In the genomic region with DNA sequence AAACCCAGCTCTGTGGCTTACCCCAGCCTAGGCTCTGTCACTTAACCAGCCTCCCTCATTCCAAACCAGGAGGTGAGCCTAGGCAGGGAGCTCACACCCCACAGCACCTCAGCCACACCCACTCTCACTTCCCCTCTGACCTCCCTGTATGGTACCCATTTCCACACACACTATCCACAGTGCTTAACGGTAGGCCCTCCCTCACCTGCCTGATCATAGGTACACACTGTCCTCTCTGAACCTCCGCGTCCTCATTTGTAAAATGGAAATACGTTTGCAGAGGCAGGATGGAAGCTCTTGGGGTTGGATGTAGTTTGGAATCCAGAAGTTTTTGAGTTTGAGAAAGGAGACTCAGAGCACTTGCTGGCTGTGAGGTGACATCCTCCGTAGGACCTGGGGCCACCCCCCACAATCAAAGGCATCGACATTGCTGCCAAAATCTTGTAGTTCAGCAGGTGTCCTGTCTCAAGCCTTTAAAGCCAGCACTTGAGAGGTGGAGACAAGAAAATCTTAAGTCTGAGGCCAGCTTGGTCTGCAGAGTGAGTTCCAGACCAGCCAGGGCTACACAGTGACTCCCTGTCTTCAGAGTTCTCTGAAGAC, we compare ENCODE assay signal across 10 mouse cellular contexts. TPM values are rescaled to one million over a fixed set of nuclear protein-coding genes. Genes with fewer than 3 reads are reported as not detected.
DNase-seq lines count a peak whose midpoint lies in the region; ATAC-seq and TF ChIP-seq lines count a peak whose summit lies in the region.
"Had no signal": no experiment of that assay in that cellular context is flagged by ENCODE, and none has a peak within 500 bp of the region (broad histone marks: within the 10 kb centered on the region; RNA-seq: fewer than 3 reads in every experiment).

No protein-coding gene starts in this region.

- no peak for TF ChIP-seq POLR2A in small intestine, adult 2 months (IDR thresholded peaks at IDR 0.05; ENCODE audit: low read depth, low read length)

- peak overlapping the region; percentile 25; the same call in 1 of the 2 replicates for H3K4me2 ChIP-seq in lung, embryonic 14.5 days
- H3K4me2 ChIP-seq in embryonic facial prominence, embryonic 14.5 days (ENCODE audit: low read depth, low read length) = no peak overlapping the region
- no peak overlapping the region for H3K4me2 ChIP-seq in hindbrain, embryonic 15.5 days

- peak overlapping the region; percentile 93; the same call in 1 of the 2 replicates for H3K27ac ChIP-seq in lung, embryonic 14.5 days (ENCODE audit: low read depth)
- H3K27ac ChIP-seq in embryonic facial prominence, embryonic 14.5 days (replicated peaks; ENCODE audit: low read depth, low read length) = peak overlapping the region; percentile 82
- H3K27ac ChIP-seq in hindbrain, embryonic 15.5 days (replicated peaks) = no peak overlapping the region
- H3K27ac ChIP-seq in small intestine, adult 2 months (ENCODE audit: insufficient read depth, low read depth, low read length) = peak overlapping the region; percentile 26; the same call in 1 of the 2 replicates

- no peak for TF ChIP-seq CTCF in lung, embryonic 14.5 days (IDR thresholded peaks at IDR 0.05; ENCODE audit: low read depth)
- TF ChIP-seq CTCF in small intestine, adult 2 months (IDR thresholded peaks at IDR 0.05; ENCODE audit: extremely low read depth, insufficient read length, insufficient replicate concordance, low read depth, low read length) = no peak

- intact Hi-C loops in gastrocnemius, postnatal 14 days (cut with DNase I; ENCODE audit: low total_unique reads) = no loop called here

- H3K36me3 ChIP-seq in lung, embryonic 14.5 days (ENCODE audit: insufficient read depth) = no peaks in the 10 kb centered on the region
- no peaks in the 10 kb centered on the region for H3K36me3 ChIP-seq in embryonic facial prominence, embryonic 14.5 days (ENCODE audit: control insufficient read depth, insufficient read depth, low read length)
- no peaks in the 10 kb centered on the region for H3K36me3 ChIP-seq in hindbrain, embryonic 15.5 days
- H3K36me3 ChIP-seq in small intestine, adult 2 months (ENCODE audit: control insufficient read depth, insufficient read depth, low read length) = no peaks in the 10 kb centered on the region

- H3K9ac ChIP-seq in lung, embryonic 14.5 days = 0 out of 2 replicates have a peak overlapping the region, but pooled peaks have one; percentile 27
- no peak overlapping the region for H3K9ac ChIP-seq in embryonic facial prominence, embryonic 14.5 days (ENCODE audit: low read depth, low read length)
- H3K9ac ChIP-seq in hindbrain, embryonic 15.5 days = no peak overlapping the region

- H3K27me3 ChIP-seq in lung, embryonic 14.5 days (ENCODE audit: insufficient read depth, low read length) = no peaks in the 10 kb centered on the region
- H3K27me3 ChIP-seq in embryonic facial prominence, embryonic 14.5 days (replicated peaks; ENCODE audit: control insufficient read depth, insufficient read depth, low read length) = no peaks in the 10 kb centered on the region
- H3K27me3 ChIP-seq in hindbrain, embryonic 15.5 days = no peaks in the 10 kb centered on the region
- H3K27me3 ChIP-seq in small intestine, adult 2 months (ENCODE audit: control insufficient read depth, insufficient read depth, low read length) = no peaks in the 10 kb centered on the region

- no peaks in the 10 kb centered on the region for H3K9me3 ChIP-seq in lung, embryonic 14.5 days (ENCODE audit: low read depth, low read length)
- H3K9me3 ChIP-seq in embryonic facial prominence, embryonic 14.5 days (ENCODE audit: control insufficient read depth, low read length) = no peaks in the 10 kb centered on the region
- H3K9me3 ChIP-seq in hindbrain, embryonic 15.5 days = no peaks in the 10 kb centered on the region

- peaks cover 36% of the 10 kb centered on the region for H3K4me1 ChIP-seq in lung, embryonic 14.5 days (ENCODE audit: insufficient read depth)
- H3K4me1 ChIP-seq in embryonic facial prominence, embryonic 14.5 days (ENCODE audit: control insufficient read depth, insufficient read depth, low read length) = peaks cover 30% of the 10 kb centered on the region
- H3K4me1 ChIP-seq in hindbrain, embryonic 15.5 days (replicated peaks) = peaks cover 15% of the 10 kb centered on the region
- H3K4me1 ChIP-seq in small intestine, adult 2 months (ENCODE audit: control insufficient read depth, insufficient read depth, insufficient read length, low read length) = peaks cover 28% of the 10 kb centered on the region

- no peak for DNase-seq in lung, embryonic 14.5 days
- no peak for DNase-seq in lung, postnatal 36 days
- no peak for DNase-seq in embryonic facial prominence, embryonic 14.5 days (ENCODE audit: low spot score)
- no peak for DNase-seq in gastrocnemius, postnatal 14 days
- no peak for DNase-seq in urinary bladder, adult 18-20 months (ENCODE audit: low spot score in 2 of 2)
- DNase-seq: cerebellum, adult 18-20 months had no signal

- ATAC-seq in lung, embryonic 14.5 days (ENCODE audit: insufficient read depth) = no peak
- no peak; the same call in 1 of the 2 replicates for ATAC-seq in embryonic facial prominence, embryonic 14.5 days (ENCODE audit: low read depth)
- 0 out of 2 replicates have a peak, but pooled peaks have one; percentile 3 for ATAC-seq in hindbrain, embryonic 15.5 days (ENCODE audit: low FRiP score, low read depth)

- no peak overlapping the region for H3K4me3 ChIP-seq in lung, embryonic 14.5 days (ENCODE audit: low read depth, low read length)
- H3K4me3 ChIP-seq in embryonic facial prominence, embryonic 14.5 days (ENCODE audit: low read depth, low read length) = no peak overlapping the region
- H3K4me3 ChIP-seq in hindbrain, embryonic 15.5 days = no peak overlapping the region
- H3K4me3 ChIP-seq in small intestine, adult 2 months (ENCODE audit: low read depth, low read length) = no peak overlapping the region

- 38% methylated on average over 6 of the region's 6 CpGs for WGBS in lung, embryonic 14.5 days
- 53% methylated on average over 6 of the region's 6 CpGs for WGBS in embryonic facial prominence, embryonic 14.5 days
- WGBS in hindbrain, embryonic 15.5 days = 65% methylated on average over 6 of the region's 6 CpGs
- WGBS in small intestine, adult 2 months = 56% methylated on average over 6 of the region's 6 CpGs

RNA-seq across cellular contexts. Expression of a gene that starts 27.0 kb away (rescaled TPM):
- polyA plus RNA-seq in lung, embryonic 14.5 days (2014; fragmentation: Nextera tagmentation; extraction: Ambion mirVana) = 51.2 and 58.1 TPM in 2 replicates
- polyA plus RNA-seq in embryonic facial prominence, embryonic 14.5 days (2014; fragmentation: Nextera tagmentation; extraction: Ambion mirVana) = 64.8 and 67.2 TPM in 2 replicates
- 6.0 and 6.9 TPM in 2 replicates for polyA plus RNA-seq in hindbrain, embryonic 15.5 days (2015; fragmentation: Nextera tagmentation; extraction: Ambion mirVana)
- polyA plus RNA-seq in small intestine, adult 2 months (2012; rRNA removed) = 38.2 and 40.5 TPM in 2 replicates
- 100 to 1,000 TPM; 193 to 224 TPM for total RNA-seq in gastrocnemius, postnatal 14 days (2021)

RNA-seq across cellular contexts. Expression of a gene that starts 42.5 kb away (rescaled TPM):
- not detected in 2 replicates for polyA plus RNA-seq in lung, embryonic 14.5 days (2014; fragmentation: Nextera tagmentation; extraction: Ambion mirVana)
- polyA plus RNA-seq in embryonic facial prominence, embryonic 14.5 days (2014; fragmentation: Nextera tagmentation; extraction: Ambion mirVana) = 0.17 and 0.46 TPM in 2 replicates
- not detected in 2 replicates for polyA plus RNA-seq in hindbrain, embryonic 15.5 days (2015; fragmentation: Nextera tagmentation; extraction: Ambion mirVana)
- polyA plus RNA-seq in small intestine, adult 2 months (2012; rRNA removed) = not detected in 2 replicates
- not detected for total RNA-seq in gastrocnemius, postnatal 14 days (2021)
- total RNA-seq: gastrocnemius, adult 8-10 months; layer of hippocampus, postnatal 14 days had no signal
